Mouse (Mus musculus) E14TG2a.4 (cell line): ENCODE results near the gene Zcchc3.

Experiments used
- CTCF ChIP-seq: conservative IDR thresholded peaks from 2 replicates; pipeline ENCODE4 v1.5.1; 2014; ENCODE audit warnings: low read length
- NANOG ChIP-seq: IDR thresholded peaks from 2 replicates; pipeline ENCODE4 v1.6.1; 2014; ENCODE audit warnings: borderline replicate concordance, low read length, mixed read lengths
- POU5F1 ChIP-seq: IDR thresholded peaks from 2 replicates; pipeline ENCODE4 v1.6.1; 2014; ENCODE audit warnings: low read length, borderline replicate concordance

DNA sequence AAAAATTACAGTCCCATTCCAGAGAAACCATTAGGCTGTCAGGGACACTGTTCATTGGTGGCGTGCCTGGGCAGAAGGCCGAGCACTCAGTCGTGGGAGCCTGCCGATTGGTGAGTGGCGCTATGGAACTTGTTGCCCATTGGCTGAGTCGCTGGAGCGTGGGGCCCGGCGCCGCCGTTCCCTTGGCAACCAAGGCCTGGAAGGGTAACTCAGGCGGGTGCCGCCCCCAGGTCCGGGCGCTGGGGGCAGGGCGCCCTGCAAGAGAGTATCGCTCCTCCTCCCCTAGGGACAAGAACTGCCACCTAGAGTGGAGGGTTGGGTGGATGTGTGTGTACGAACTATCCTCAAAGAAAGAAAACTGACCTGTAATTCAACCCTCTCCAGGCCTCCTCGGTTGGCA is 8.7 kb downstream of the Zcchc3 start:
- TF ChIP-seq CTCF: no peak
- no peak for TF ChIP-seq POU5F1
- TF ChIP-seq NANOG: no peak
